Mouse (Mus musculus): ENCODE measurements at regions not wholly inside any gene's neighbourhood (a gene's known extent, or its start where the extent isn't known, plus 50 kb on each side); places are given as distances from the start of the nearest gene placed in this dataset.

DNA sequence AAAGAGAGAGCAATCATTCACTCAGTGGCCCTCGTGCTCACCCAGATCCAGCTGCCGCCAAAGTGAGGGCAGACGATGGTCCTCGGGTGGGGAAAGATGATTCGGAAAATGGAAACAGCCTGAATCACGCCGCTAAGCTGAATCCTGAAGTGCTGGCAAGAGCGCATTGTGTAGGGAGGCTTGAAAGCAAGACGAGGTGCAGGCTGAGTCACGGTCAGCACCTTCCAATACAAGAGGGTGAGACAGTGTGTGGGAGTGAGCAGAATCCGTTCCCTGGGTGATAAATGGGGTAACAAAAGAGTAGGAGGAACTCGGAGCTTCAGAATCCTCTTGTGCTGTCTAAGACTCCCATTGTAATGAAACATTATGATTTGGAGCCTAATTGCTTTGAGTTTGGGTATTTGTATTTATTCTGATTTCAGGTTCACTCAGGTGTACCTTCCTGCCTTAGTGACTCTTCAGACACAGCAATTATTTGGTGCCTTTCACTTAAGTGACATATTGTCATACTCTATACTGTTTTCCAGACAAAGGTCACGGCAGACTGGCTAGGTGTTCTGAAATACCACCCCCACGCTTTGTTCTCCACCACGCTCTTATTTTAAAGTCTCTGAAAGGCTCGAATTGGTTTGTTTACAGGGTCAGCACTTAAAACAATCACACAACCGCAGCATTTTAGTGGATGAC is 70.0 kb downstream of the Mbip start:
- H3K9ac ChIP-seq (replicated peaks), result no peak overlapping the region
- WGBS, result 27% methylated on average over 17 of the region's 17 CpGs

DNA sequence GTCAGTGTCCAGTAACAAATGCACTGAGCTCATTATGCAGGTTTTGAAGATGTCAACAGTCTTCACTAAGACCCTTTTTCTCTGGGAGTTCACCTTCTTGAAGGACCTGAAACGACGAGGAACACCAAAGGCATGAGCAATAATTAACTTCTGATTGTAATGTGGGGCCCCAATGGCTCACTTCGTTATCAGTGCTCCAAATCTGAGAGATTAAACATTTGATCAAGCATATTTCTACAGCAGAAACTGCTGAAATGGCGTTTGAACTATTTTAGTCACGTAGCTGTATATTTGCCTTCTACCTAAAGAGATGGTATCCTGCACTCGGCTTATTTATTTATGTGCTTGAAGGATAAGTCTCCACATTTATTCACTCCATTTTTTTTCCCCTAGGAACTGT is 80.6 kb downstream of the Mbip start:
- Histone ChIP-seq H3K27ac (replicated peaks) (no peak overlapping the region), H3K4me2 (replicated peaks) (no peak overlapping the region), H3K4me3 (no peak overlapping the region), H3K9ac (replicated peaks) (no peak overlapping the region), H3K27me3 (no peaks in the 10 kb centered on the region), H3K9me3 (no peaks in the 10 kb centered on the region), H3K36me3 (no peaks in the 10 kb centered on the region), H3K4me1 (no peaks in the 10 kb centered on the region)
- WGBS, result 80% methylated on average over 6 of the region's 6 CpGs
- no peak for ATAC-seq (ENCODE audit: low FRiP score, low read depth)

More for the DNA sequence above, 70.0 kb downstream of the Mbip start:
- H3K4me2 ChIP-seq (replicated peaks), result peak overlapping the region; percentile 32; the same call in 1 of the 2 replicates
- peak; percentile 54; the same call in 1 of the 2 replicates for ATAC-seq (ENCODE audit: low FRiP score, low read depth)
- H3K27me3 ChIP-seq, result no peaks in the 10 kb centered on the region
- H3K9me3 ChIP-seq, result no peaks in the 10 kb centered on the region
- no peak overlapping the region for H3K4me3 ChIP-seq
- H3K36me3 ChIP-seq, result no peaks in the 10 kb centered on the region
- no peak overlapping the region for H3K27ac ChIP-seq (replicated peaks)
- no peaks in the 10 kb centered on the region for H3K4me1 ChIP-seq

DNA sequence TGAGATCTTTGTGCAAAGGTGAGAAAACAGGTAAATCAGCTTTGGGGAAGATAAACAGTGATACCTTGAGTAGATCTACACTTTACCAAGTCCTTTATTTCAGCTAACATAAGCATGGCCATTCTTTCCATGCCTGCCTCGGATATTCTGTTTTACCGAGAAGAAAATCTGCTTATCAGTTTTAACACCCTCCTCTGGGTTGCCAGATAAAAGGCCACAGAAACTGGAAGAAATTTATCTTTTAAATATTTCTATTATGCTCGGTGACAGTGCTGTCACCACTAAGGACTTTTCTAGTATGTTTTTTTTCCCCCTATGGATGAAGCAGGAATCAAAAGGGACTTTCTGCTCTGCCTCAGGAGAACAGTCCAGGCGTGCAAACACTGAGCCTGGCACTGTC is 84.2 kb downstream of the Mbip start:
- H3K9me3 ChIP-seq, result no peaks in the 10 kb centered on the region
- WGBS, result 75% methylated on average over 4 of the region's 4 CpGs
- H3K4me3 ChIP-seq, result no peak overlapping the region
- H3K4me1 ChIP-seq, result peaks cover 12% of the 10 kb centered on the region
- no peak for ATAC-seq (ENCODE audit: low FRiP score, low read depth)
- no peak overlapping the region for H3K4me2 ChIP-seq (replicated peaks)
- no peaks in the 10 kb centered on the region for H3K36me3 ChIP-seq
- no peak overlapping the region for H3K27ac ChIP-seq (replicated peaks)
- no peaks in the 10 kb centered on the region for H3K27me3 ChIP-seq
- no peak overlapping the region for H3K9ac ChIP-seq (replicated peaks)

DNA sequence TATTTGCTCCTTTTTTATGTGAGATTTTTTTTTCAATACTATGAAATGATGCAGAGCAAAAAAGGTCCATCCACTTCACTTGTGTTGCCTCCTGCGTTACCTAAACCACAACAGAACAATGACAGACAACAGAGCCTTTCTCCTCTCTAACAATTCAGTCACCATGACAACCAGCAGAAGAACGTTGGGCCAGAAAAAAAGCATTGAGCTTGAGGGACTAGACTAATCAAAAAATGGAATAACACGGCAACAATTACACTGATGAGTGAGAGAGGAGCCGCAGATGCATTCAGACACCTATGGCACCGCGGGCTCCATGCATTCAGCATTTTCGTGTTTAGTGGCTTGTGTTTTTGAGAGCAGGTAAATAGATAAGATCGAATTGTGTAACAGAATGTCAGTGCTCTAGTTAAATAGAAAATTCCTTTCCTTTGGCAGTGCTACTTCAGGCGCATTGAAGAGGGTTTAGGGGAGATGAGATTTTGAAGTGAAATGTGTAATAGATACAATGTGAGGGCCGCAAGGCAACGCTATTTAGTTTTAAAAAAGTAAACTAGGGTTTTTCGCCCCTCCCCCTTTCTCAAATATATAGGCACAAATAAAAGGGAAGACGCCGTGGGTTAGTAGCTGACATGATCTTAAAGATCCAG is 87.2 kb downstream of the Mbip start:
- Histone ChIP-seq H3K4me3 (no peak overlapping the region), H3K4me2 (replicated peaks) (peak overlapping the region; percentile 35), H3K9ac (replicated peaks) (no peak overlapping the region), H3K9me3 (no peaks in the 10 kb centered on the region), H3K27ac (replicated peaks) (0 out of 2 replicates have a peak overlapping the region, but pooled peaks have one; percentile 15), H3K36me3 (no peaks in the 10 kb centered on the region), H3K27me3 (peaks cover 12% of the 10 kb centered on the region; the same call in 1 of the 2 replicates), H3K4me1 (peaks cover 12% of the 10 kb centered on the region)
- WGBS, result 33% methylated on average over 14 of the region's 14 CpGs
- ATAC-seq (ENCODE audit: low FRiP score, low read depth), result peak; percentile 77

DNA sequence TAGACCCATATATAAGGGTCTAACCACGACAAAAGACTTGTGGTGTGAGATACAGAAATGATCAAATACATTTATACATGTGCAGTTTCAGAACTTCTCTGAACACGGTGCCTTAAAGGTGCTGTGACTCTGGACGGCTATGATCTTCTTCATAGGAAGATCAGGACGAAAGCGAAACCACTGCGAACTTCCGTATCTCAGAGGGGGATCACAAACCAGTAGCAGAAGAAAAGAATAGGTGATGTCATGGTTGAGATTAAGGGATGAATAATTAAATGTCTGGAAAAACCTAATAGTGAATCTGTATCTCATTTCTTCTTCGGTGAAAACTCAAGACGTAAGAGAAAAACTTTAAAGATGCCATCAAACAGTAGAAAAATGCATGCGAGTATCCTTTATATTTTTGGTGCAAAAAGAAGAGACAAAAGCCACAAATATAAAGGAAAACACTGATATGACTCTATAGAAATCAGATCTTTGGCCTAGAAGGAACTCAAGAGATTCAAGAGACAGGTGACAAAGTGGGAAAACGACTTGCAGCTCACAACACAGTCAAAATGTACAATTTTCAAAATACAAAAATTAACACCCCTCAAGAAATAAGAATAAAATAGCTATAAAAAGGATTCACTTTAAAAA is 89.3 kb downstream of the Mbip start:
- peaks cover 20% of the 10 kb centered on the region for H3K27me3 ChIP-seq
- 74% methylated on average over 11 of the region's 11 CpGs for WGBS
- no peak overlapping the region for H3K4me3 ChIP-seq
- no peak overlapping the region for H3K4me2 ChIP-seq (replicated peaks)
- no peak for ATAC-seq (ENCODE audit: low FRiP score, low read depth)
- H3K36me3 ChIP-seq, result no peaks in the 10 kb centered on the region
- no peaks in the 10 kb centered on the region for H3K9me3 ChIP-seq
- no peak overlapping the region for H3K27ac ChIP-seq (replicated peaks)
- peaks cover 21% of the 10 kb centered on the region for H3K4me1 ChIP-seq
- no peak overlapping the region for H3K9ac ChIP-seq (replicated peaks)

DNA sequence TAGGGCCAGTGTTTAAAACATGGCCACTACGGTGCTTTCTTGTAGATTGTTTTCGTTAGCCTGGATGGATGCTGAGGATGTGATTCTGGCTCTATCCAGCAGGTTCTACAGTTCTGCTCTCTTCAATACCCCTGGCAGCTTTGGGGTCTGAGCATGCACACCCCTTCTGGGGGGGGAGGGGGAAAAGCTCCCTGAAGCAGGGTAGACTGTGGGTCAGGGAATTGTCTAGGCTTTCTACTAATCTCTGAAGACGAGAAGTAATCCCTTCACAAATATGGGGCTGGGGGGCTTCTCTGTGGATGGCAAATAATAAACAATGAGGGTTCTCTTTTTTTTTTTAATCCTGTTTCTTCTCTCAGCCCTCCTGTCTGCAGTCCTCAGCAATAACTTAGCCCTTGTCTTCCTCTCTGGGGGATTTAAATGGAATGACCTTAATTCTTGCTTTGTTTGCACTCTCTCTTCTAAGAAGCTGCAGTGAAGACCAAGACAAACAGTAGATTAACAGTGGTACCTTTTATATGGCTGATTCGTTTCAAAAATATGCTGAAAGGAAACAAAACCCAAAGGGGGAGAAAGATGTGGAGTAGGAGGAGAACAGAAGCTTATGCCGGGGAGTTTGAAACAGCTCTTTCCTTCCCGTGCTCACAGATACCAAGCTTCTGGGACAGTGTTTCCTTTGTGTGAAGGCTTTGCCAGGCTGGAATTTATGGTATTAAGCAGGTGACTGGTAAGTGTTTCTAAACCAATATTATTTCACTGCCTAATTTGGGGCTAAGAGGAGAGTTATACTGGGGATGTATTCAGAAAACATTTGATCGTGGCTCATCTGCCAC is 92.9 kb downstream of the Mbip start:
- ATAC-seq (ENCODE audit: low FRiP score, low read depth), result peak; percentile 68
- H3K9ac ChIP-seq (replicated peaks), result no peak overlapping the region
- WGBS, result 17% methylated on average over 7 of the region's 7 CpGs

DNA sequence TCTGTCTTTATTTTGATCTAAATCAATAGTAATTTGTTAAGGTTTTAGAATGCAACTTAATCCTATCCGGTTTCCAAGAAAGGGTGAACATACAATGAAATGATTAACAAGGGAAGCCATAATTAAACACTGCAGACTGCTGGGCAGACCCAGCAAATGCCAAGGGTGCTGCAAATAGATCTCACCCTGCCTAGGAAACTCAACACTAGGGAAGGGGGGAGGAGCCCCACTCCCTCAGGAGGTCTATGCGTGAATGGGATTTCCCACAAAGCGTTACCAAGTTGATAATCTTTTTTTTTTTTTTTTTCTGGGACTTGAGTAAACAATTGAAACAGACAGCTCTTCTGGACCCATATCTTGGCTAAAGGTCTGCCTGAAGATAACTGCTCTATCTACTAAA is 95.4 kb downstream of the Mbip start:
- no peak overlapping the region for H3K27ac ChIP-seq (replicated peaks)
- 0 out of 2 replicates have a peak, but pooled peaks have one; percentile 45 for ATAC-seq (ENCODE audit: low FRiP score, low read depth)

More for the DNA sequence above, 92.9 kb downstream of the Mbip start:
- Histone ChIP-seq H3K4me1 (peaks cover 9% of the 10 kb centered on the region), H3K4me3 (no peak overlapping the region), H3K4me2 (replicated peaks) (peak overlapping the region; percentile 6), H3K27me3 (peaks cover 20% of the 10 kb centered on the region), H3K9me3 (no peaks in the 10 kb centered on the region), H3K36me3 (no peaks in the 10 kb centered on the region), H3K27ac (replicated peaks) (peak overlapping the region; percentile 54; the same call in 1 of the 2 replicates)

DNA sequence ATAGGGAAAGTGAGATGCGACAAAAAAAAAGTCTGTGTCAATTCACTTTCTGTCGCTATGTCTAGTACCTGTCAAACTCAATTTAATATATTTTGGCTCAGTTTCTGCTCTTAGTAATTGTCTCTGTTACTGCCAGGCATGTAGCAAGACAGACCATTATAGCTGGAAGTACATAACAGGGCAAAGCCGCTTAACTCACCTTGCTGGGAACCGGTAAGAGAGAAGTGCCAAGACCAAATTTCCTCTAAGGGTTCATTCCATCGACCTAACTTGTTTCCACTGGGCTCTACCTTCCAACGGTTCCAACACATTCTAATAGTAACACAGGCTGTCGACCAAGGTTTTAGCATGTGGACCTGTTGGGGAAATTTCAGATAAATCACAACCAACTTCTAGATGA is 99.3 kb downstream of the Mbip start:
- no peak for ATAC-seq (ENCODE audit: low FRiP score, low read depth)
- Histone ChIP-seq H3K4me1 (no peaks in the 10 kb centered on the region), H3K4me2 (replicated peaks) (no peak overlapping the region), H3K9me3 (no peaks in the 10 kb centered on the region), H3K36me3 (no peaks in the 10 kb centered on the region), H3K27me3 (peaks cover under 1% of the 10 kb centered on the region; the same call in 1 of the 2 replicates), H3K9ac (replicated peaks) (no peak overlapping the region), H3K27ac (replicated peaks) (no peak overlapping the region), H3K4me3 (no peak overlapping the region)
- 94% methylated on average over 7 of the region's 7 CpGs for WGBS

More for the DNA sequence above, 95.4 kb downstream of the Mbip start:
- no peaks in the 10 kb centered on the region for H3K9me3 ChIP-seq
- H3K9ac ChIP-seq (replicated peaks), result no peak overlapping the region
- 6% methylated on average over 3 of the region's 3 CpGs for WGBS
- peaks cover 9% of the 10 kb centered on the region for H3K4me1 ChIP-seq
- H3K4me3 ChIP-seq, result no peak overlapping the region
- no peak overlapping the region for H3K4me2 ChIP-seq (replicated peaks)
- peaks cover 20% of the 10 kb centered on the region for H3K27me3 ChIP-seq
- no peaks in the 10 kb centered on the region for H3K36me3 ChIP-seq

DNA sequence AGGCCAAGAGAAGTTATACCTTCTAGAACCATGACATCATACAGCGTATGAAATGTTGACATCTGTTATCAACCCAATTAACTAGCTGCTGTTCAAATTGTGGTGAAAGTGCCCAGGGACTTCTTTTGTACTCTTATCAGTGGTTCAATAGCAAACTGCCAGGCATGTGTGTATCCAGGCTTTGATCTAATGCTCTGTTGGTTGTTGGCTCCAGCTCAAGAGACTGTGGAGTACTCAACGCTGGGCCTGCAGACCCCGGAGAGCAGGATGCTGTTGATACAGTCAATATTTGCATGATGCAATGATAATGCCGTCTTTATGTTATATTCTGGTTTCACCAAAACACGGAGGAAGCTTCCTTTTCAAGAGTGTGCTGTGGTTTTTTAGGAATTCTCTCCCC is 102.9 kb downstream of the Mbip start:
- H3K4me2 ChIP-seq (replicated peaks), result no peak overlapping the region
- 76% methylated on average over 5 of the region's 5 CpGs for WGBS
- H3K4me3 ChIP-seq, result no peak overlapping the region
- H3K27me3 ChIP-seq, result no peaks in the 10 kb centered on the region
- no peak overlapping the region for H3K27ac ChIP-seq (replicated peaks)
- no peak overlapping the region for H3K9ac ChIP-seq (replicated peaks)
- no peaks in the 10 kb centered on the region for H3K9me3 ChIP-seq
- no peak for ATAC-seq (ENCODE audit: low FRiP score, low read depth)
- H3K36me3 ChIP-seq, result no peaks in the 10 kb centered on the region
- no peaks in the 10 kb centered on the region for H3K4me1 ChIP-seq

DNA sequence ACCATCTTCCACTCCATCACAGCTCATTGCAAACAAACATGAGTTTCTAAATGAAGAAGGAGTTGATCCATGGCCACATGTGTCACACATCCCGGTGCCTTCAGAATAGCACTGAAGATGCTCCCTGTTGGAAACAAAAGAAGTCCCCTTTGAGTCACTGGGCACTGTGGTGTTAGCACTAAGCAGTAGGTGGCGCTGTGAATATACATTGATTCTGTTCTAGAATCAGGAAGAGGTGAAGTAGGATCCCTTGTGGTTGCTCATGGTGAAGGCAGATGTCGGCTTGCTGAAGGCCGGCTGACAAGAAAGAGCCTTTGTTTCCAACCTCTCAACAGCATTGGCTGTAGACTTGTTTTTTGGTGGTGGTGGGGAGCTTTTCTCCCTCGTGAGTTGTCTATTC is 104.0 kb downstream of the Mbip start:
- no peak overlapping the region for H3K27ac ChIP-seq (replicated peaks)
- no peaks in the 10 kb centered on the region for H3K27me3 ChIP-seq
- ATAC-seq (ENCODE audit: low FRiP score, low read depth), result no peak
- WGBS, result 21% methylated on average over 5 of the region's 5 CpGs
- H3K4me1 ChIP-seq, result no peaks in the 10 kb centered on the region
- H3K9ac ChIP-seq (replicated peaks), result no peak overlapping the region
- no peaks in the 10 kb centered on the region for H3K9me3 ChIP-seq
- H3K36me3 ChIP-seq, result no peaks in the 10 kb centered on the region
- H3K4me3 ChIP-seq, result no peak overlapping the region
- no peak overlapping the region for H3K4me2 ChIP-seq (replicated peaks)

DNA sequence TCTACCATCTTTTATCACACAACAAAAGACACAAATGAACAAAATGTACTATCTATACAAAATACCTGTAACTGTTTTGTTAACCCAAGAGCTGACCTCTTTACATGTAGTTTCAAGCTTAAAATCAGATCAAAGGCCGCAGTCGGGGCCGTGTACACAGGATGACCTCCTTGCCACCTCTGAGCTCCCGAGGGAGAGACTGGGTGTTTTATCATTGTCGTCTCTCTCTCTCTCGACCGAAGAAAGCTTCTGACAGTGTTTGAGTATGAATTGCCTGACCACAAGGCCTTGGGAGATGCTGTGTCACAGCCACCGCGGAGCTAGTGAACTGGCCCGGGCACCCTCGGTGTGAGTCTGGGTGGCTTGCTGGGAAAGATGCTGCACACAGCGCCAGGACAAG is 105.5 kb downstream of the Mbip start:
- no peak overlapping the region for H3K9ac ChIP-seq (replicated peaks)
- 54% methylated on average over 12 of the region's 12 CpGs for WGBS
- H3K4me2 ChIP-seq (replicated peaks), result no peak overlapping the region
- H3K27ac ChIP-seq (replicated peaks), result no peak overlapping the region
- no peaks in the 10 kb centered on the region for H3K27me3 ChIP-seq
- no peaks in the 10 kb centered on the region for H3K36me3 ChIP-seq
- H3K4me3 ChIP-seq, result no peak overlapping the region
- no peaks in the 10 kb centered on the region for H3K9me3 ChIP-seq
- no peaks in the 10 kb centered on the region for H3K4me1 ChIP-seq
- ATAC-seq (ENCODE audit: low FRiP score, low read depth), result no peak
